Mouse (Mus musculus) right cerebral cortex, postnatal 10 days (tissue): ENCODE data around the gene Adgrv1.

Source experiments
- DNase-seq, 2 experiments: peaks; one replicate each; pipeline ENCODE4 v3.0.0; 2021; ENCODE audit warnings: low spot score in 2 of 2

Gene Adgrv1

DNA sequence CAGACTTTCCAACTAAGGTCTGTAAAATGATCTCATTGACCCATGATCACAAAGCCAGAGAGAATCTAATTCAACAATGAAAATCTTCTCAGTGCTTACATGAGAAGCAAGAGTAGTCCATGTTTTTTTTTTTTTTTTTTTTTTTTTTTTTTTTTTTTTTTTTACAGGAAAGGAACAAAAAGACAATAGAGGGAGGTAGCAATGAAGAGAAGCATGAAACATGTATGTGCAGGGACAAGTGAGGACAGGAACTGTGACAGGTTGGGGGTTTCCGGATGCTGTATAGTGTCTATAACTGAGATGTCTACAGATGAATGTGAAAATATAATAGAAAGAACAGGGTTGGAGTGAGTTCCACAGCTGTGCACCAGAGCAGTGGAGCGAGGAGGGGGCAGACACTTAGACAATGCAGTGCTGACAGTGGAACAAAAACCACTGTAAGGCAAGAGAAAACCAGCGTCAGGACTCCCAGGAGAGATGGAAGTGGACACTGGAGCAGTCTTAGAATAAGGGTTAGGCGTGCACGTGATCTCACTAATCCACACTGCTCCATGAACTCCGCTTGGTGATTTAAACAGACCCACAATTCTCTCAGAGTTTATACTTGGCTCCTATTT is 490.6 kb downstream of the Adgrv1 start:
- DNase-seq, result no peak

DNA sequence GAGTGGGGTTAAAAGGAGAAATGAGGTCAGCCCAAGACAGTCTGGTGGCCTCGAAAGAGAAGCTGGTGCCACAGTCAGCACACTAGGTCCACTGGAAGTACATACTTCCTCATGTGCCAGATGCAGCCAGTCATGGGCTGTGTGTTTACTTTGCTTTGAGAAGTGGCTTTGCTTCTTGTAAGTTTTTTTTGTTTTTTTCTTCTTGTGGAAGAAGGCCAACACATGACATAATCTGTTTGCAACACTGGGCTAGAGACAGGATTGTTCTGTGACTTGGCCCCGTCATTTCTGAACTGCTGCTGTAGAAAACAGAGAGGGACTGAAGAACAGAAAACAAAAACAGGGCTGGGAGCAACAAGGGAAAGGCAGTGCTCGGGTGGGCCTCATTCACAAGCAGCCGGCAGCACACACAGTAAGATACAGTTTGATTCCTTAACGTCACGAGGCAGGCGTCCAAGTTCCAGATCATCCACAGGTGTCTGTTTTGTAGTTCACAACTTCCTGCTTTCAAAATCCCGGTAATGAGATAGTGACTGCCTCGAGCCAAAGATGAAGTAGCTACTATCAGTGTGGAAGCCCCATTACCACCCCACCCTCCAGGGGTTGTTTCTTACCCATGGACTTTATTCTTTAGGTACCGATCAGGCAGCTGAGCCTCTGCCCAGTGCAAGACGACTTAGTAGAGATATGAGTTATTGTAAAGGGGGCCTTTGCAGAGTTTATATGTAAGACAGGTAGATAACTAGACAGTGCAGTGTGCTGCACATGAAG is 496.1 kb downstream of the Adgrv1 start:
- peak; percentile 33 to 37 for DNase-seq

- DNase-seq, result no peak
Measured at GRCm38 (mm10) chr13:81135953-81136352, 497.0 kb downstream of the Adgrv1 start.

DNA sequence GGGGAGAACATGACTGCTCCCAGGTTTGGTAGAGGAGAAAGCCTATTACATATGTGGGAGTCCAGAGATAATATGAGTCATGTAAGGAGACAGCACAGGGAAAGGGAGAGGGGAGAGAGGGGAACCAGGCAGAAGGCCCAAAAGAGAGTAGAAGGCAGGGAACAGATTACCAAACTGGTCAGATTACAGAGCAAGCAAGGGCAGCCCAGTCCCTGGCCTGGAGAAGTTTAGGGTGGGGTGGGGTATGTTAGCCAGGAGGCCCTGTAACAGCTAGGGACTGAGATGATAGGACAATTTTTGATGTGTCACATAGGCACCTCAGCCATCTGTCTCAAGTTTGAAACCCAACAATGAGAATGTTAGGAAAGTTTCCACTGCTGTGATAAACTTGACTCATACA is 498.5 kb downstream of the Adgrv1 start:
- DNase-seq, result no peak

DNA sequence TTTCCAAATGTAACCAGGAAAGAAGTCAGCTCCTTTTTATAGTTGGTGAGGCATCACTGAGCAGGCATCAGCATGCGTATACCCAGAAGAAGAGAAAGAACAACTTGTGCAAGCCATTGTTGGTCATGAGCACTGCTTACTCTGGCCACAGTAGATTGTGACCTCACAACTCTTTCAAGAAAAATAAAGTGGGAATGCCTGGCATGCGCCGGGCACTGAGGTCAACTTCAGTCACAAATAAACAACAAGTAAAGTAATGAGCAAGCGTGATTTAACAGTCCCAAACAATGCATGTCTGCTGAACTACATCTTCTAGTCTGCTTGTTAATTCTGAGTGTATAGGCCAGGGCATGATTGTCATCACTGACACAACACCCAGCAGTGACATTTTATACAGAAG is 499.6 kb downstream of the Adgrv1 start:
- no peak for DNase-seq

DNA sequence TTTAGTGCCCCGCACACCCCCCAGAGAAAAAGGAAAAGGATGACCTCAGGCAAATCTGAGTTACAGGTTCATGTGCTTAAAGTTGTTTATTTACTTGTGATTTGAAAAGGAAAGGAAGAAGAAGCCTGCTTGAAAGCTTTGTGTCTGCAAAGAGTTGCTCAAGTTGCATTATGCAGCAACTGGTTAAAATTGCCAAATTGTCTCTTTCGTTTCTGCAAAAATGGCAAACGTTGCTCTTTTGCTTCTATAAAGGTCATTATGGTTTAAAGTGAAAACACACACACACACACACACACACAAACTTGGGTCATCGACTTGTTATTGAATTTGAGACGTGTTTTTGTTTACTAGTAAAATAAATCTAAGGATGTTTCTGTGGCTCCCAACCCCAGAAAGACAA is 500.3 kb downstream of the Adgrv1 start:
- no peak for DNase-seq

GRCm38 (mm10) chr13:81131860-81132259 is 501.1 kb downstream of the Adgrv1 start:
- no peak for DNase-seq

DNA sequence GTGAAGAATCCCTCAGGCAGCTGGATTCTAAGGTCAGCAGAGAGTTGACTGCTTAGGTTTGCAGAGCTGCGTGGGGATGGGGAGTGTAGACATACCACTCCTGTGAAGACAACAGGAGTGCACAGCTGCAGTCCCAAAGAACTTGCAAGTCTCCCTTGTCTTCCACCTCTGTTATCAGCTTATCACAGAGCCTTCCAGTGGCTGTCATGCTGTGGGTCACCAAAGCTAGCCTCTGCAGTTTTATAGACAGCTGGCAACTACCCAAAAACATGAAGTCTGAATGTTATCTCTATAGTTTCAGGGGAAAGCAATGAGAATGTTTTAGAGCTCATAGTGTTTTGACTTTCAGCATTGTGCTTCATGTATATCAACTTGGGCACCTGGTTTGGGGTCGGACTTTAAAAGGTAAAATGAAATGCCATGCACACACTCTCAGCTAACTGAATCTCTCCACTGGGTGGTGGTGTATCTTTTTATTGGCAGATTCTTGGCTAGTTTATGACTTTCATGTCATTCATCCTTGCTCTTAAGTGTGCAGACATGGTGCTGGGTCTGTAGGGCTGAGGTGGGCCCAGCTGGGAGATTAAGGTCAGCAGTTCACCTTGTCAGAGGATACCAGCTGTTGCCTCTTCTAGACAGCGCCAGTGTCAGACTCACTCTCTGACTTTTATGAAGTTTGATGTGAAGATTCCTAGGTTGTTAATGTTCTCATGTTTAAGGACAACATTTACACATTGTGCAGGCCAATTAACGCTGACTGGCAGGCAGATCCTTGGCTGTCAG is 502.0 kb downstream of the Adgrv1 start:
- no peak for DNase-seq

DNA sequence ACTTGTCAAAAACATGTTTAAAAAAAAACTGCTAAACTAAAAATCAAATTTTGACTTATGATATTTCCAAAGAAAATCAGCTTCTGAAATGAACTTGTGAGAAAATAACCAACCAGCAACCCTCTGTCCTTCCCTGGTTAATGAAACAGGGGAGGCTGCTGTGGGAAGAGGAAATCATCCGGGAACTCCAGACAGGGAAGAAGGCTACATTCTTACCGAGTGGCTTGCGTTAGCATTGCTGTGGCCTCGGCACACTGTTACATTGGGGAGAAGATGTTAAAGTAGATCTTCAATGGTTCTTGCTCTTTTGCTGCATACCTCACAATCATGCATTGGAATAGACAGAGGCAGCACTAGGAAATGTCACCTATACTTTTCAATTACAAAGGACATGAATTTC is 507.1 kb downstream of the Adgrv1 start:
- no peak for DNase-seq

DNA sequence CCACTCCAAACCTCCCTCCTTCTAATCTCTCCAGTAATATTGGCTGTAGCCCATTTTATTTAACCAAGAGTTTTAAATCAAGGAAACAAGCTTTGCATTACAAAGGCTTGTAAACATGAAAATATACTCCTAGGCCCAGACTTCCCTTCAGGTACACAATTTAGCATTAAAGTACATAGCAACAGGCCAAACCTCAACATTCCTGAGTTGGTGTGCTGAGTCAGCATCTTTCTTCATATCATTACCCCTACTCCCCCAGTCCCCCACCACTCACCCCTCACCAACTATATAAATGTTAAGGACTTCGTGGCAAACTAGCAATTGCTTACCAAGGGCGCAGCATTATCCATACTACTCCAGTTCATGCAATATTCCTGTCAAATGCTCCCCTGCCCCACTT is 510.7 kb downstream of the Adgrv1 start:
- DNase-seq, result no peak

- no peak for DNase-seq
Measured at GRCm38 (mm10) chr13:81110479-81110878, 522.5 kb downstream of the Adgrv1 start.

DNA sequence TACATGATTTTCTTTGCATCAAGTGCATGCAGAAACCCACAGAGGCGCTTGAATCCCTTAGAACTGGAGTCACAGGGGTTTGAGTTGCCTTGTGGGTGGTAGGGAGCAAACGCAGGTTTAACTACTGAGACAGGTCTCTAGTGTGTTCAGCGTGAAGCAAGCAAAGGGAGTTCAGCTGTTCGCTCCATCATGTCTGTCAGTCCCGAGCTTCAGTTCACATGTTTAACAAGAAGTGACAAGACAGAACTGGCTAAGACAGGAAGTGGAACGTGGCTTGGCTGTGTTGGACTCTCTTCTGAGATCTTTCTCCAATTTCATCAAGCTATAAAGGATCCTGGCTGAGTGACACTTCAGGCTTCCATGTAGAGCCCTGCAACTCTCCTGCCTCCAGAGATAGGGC is 523.3 kb downstream of the Adgrv1 start:
- DNase-seq, result no peak

DNA sequence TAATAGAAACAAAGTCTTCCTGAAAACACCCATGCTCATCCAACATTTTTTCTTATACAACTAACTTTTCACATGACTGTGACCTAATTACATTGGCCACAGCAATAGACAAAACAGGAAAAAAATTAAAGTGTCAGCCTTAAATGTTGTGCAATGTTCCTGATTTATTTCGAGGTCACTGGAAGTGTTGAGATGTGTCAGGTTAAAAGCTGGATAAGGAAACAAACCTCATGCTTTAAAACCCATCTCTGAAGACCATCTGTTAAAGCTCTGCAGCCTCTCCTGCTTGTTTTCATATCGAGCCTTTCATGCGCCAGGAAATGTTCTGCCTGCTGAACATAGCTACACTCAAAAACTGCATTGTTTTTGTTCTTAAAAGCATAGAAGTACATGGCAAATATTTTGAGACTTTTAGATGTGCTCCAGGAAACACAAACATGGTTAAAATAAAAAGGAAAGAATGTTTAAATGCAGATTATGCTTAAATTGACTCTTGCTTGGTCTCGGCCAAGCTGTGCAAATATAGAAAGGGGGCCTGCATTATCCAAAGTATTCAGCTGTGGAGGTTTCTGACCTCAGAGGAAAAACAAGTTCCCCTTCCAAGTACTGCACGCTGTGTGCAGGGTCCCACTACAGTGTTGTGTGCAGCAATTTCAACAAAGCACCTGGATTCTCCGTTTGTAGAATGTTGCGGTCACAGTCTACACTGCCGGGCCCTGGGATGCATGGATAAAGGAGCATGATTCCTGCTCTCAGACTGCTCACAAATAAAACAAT is 524.2 kb downstream of the Adgrv1 start:
- peak in 1 of 2 experiments; percentile 34 for DNase-seq

DNA sequence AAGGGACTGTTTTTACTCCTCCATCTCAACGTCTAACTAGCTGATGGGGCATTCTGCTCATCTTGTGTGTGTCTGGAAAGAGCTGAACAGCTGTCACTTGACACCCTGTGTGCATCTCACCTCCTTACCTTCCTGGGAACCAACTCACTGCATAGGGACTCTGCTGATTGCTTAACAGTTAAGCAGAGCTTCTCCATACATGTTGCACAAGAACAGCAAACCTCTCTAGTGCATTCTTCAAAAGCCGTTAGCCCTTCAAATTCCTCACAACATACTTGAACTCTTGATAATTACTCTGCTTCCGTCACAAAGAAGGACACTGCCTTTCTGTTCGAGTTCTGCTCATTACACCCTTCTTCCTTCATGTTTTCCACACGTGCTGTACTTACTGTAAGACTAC is 525.5 kb downstream of the Adgrv1 start:
- DNase-seq, result no peak

DNA sequence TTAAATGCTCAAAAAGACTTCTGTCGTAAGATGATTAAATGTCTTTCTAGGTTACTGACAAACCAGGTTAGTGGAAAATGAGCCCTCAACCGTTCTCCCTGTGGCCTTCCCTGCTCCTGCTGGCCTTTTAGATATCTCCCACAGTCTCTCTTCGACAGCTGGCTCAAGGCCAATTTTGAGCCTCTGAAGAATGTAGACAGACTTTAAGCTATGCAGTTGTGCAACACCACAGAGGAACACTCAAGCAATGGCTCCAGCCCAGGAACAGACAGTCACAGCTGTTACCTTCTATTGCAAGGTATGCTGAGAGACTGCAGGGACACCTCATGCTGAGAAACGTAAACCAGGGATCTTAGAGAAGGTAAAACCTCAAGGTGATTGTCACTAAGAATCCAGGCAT is 529.2 kb downstream of the Adgrv1 start:
- peak in 1 of 2 experiments; percentile 25 for DNase-seq

DNA sequence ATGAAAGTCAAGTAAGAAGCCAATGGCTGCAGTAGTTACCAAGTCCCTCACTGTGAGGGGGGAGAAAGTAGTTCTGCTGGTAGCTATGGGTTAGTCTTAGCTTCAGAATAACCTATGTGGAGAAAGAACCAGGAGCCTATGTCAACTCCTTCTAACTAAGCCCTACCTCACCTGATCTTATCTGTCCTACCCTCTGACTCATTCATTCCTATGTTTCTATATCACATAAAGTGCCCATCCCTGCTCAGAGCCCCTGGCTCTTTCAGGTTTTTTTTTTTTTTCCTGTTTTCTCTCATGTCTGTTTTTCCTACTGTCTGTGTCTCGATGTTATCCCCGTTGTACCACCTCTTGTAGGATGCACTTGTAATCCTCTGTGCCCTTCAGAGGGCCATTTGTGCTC is 536.5 kb downstream of the Adgrv1 start:
- no peak for DNase-seq

DNA sequence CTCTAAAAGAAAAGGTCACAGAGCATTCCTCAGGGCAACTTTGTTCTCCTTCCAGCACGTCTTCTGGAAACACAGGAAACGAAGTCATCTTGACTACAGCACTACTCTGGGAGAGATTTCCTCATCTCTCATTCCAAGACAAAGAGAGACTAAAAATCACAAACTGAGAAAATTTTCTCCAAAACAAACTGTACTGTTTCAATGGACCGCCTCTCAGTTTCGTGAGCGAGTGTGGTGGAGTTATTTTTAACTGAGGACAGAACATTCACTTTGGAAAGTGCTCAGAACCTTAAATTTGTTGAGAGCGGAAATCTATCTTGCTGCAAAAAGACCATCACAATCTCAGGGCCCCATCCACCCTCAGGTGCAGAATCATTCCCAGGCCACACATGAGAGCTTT is 538.4 kb downstream of the Adgrv1 start:
- DNase-seq, result no peak

- no peak for DNase-seq
Measured at GRCm38 (mm10) chr13:81090051-81090836, 542.7 kb downstream of the Adgrv1 start.

DNA sequence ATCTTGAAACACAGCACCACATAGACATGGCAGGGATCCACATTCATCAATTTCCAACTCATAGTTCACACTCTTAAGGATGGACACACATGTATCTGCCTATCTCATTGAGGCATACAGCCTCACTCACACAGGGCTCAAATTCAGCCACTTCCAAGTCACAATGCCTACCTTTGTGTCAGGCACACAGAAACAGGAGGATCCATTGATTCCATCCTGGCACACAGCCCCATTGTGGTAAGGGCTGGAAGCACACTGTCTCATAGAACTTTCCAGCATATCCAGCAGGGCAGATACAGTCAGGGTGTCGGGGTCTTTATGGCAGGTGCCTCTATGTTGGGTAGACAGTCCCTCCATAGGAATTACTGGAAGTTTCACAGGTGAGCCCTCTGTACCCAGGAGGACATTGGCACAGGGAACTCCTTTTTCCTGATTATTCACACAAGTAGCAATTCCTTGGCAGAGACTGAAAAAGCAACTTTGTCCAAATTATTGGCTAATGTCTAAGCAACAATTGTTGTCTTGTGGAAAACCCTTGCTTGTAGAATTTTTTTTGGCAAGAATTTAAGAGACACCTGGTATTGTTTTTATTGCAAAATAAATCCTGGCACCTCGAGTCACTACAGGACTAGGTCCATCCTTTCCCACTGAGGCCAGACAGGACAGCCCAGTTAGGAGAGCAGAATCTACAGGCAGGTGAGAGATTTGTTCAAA is 545.8 kb downstream of the Adgrv1 start:
- peak; percentile 24 to 26 for DNase-seq

DNA sequence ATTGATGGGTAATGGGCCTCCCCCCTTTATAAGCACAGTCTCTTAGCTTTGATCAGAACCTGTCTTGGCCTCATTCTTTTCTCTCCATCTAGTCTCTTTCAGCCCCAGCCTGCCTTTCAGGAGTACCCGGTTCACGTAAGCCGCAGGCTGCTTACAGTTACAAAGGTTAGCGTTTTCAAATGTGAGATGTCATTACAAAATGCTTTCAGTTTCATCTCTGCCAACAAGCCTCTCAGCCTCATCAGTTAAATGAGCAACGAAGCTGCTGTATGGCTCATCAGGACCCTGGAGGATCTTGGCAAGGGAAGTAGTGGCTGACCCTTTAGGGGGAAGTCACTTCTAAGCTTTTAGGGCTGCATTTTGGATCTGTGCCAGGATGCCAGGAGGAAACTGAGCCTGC is 560.7 kb downstream of the Adgrv1 start:
- DNase-seq, result no peak

DNA sequence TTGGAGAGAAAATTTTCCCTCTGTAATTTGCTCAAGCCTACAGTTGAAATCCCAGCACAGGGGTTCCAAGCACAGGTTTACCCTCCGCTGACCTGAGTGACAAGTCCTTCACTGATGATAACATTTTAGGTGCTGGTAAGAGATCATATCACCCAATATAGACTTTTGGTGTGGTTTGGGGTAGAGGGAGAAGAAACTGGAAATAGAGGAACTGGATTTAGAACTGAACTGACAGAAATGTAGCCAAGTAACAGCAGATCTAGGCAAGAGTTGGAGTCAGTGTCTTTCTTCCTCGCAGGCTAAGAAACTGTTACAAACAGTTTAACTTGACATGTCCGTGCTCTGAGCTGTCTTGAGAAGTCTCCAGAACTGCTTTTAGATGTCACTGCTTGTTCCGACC is 581.5 kb downstream of the Adgrv1 start:
- no peak for DNase-seq
